8 mouse cellular contexts compared by ENCODE assay signal in genomic region chr3:89091811-89092508, GRCm38 (mm10). TPM values are rescaled to one million over a fixed set of nuclear protein-coding genes. Genes with fewer than 3 reads are reported as not detected.
A peak's percentile ranks its signal among the peaks of the same experiment; 100 is the strongest.
DNase-seq lines count a peak whose midpoint lies in the region; ATAC-seq and TF ChIP-seq lines count a peak whose summit lies in the region.

No protein-coding gene starts in this region.

- peaks cover 46% of the 10 kb centered on the region for H3K4me1 ChIP-seq in lung, embryonic 15.5 days
- H3K4me1 ChIP-seq in intestine, embryonic 16.5 days (ENCODE audit: control insufficient read depth, insufficient read depth, low read length) = peaks cover 33% of the 10 kb centered on the region
- H3K4me1 ChIP-seq in olfactory bulb, adult 2 months (ENCODE audit: control insufficient read depth, insufficient read depth, low read length) = peaks cover 41% of the 10 kb centered on the region

- ATAC-seq in lung, embryonic 15.5 days (ENCODE audit: borderline replicate concordance, extremely low read depth, low FRiP score, low TSS enrichment) = no peak
- ATAC-seq in intestine, embryonic 16.5 days = no peak

- intact Hi-C loops in left cerebral cortex, postnatal 36 days (cut with DNase I) = loop anchor here (5.0 kb wide), 2 partner anchors 65 to 120 kb away; no protein-coding TSS in a partner anchor

- WGBS in lung, embryonic 15.5 days = 11% methylated on average over 20 of the region's 20 CpGs
- WGBS in intestine, embryonic 16.5 days = 22% methylated on average over 20 of the region's 20 CpGs
- 21% methylated on average over 20 of the region's 20 CpGs for WGBS in olfactory bulb, adult 2 months

- H3K9ac ChIP-seq in lung, embryonic 15.5 days = no peak overlapping the region; the same call in 1 of the 2 replicates
- H3K9ac ChIP-seq in intestine, embryonic 16.5 days (ENCODE audit: low read depth, low read length) = peak overlapping the region; percentile 85; the same call in 1 of the 2 replicates

- H3K4me3 ChIP-seq in lung, embryonic 15.5 days = peak overlapping the region; percentile 71
- peak overlapping the region; percentile 74; the same call in 1 of the 2 replicates for H3K4me3 ChIP-seq in intestine, embryonic 16.5 days (ENCODE audit: low read length)
- H3K4me3 ChIP-seq in olfactory bulb, adult 2 months (ENCODE audit: insufficient read depth, low read depth, low read length) = peak overlapping the region; percentile 75

- TF ChIP-seq POLR2A in olfactory bulb, adult 2 months (IDR thresholded peaks at IDR 0.05; ENCODE audit: insufficient read depth, low read depth, low read length) = no peak

- TF ChIP-seq CTCF in olfactory bulb, adult 2 months (IDR thresholded peaks at IDR 0.05; ENCODE audit: insufficient read depth, low read depth, low read length) = no peak

- H3K27ac ChIP-seq in lung, embryonic 15.5 days = no peak overlapping the region
- no peak overlapping the region for H3K27ac ChIP-seq in intestine, embryonic 16.5 days (ENCODE audit: low read length)
- H3K27ac ChIP-seq in olfactory bulb, adult 2 months (ENCODE audit: insufficient read depth, low read depth, low read length) = peak overlapping the region; percentile 58

- peak overlapping the region; percentile 100 for H3K4me2 ChIP-seq in lung, embryonic 15.5 days
- H3K4me2 ChIP-seq in intestine, embryonic 16.5 days (ENCODE audit: low read depth, low read length) = peak overlapping the region; percentile 100

- no peak for DNase-seq in lung, postnatal 36 days
- DNase-seq in embryo, embryonic 11 days = peak; percentile 11
- no peak for DNase-seq in frontal cortex, postnatal 10 days (ENCODE audit: low spot score in 2 of 2)
- no peak for DNase-seq in kidney, postnatal 36 days
- no peak for DNase-seq in left cerebral cortex, postnatal 36 days (ENCODE audit: low spot score in 2 of 2)

- H3K27me3 ChIP-seq in lung, embryonic 15.5 days = peaks cover 14% of the 10 kb centered on the region
- no peaks in the 10 kb centered on the region for H3K27me3 ChIP-seq in intestine, embryonic 16.5 days (replicated peaks; ENCODE audit: control insufficient read depth, insufficient read depth, low read length)

- H3K36me3 ChIP-seq in lung, embryonic 15.5 days = peaks cover 21% of the 10 kb centered on the region
- H3K36me3 ChIP-seq in intestine, embryonic 16.5 days (ENCODE audit: control insufficient read depth, insufficient read depth, low read length) = peaks cover 11% of the 10 kb centered on the region

- H3K9me3 ChIP-seq in lung, embryonic 15.5 days = no peaks in the 10 kb centered on the region
- no peaks in the 10 kb centered on the region for H3K9me3 ChIP-seq in intestine, embryonic 16.5 days (ENCODE audit: control insufficient read depth, low read length)

RNA-seq across cellular contexts. Expression of gene Rusc1, which starts 1.2 kb away (rescaled TPM):
- 16.0 and 16.6 TPM in 2 replicates for polyA plus RNA-seq in lung, embryonic 15.5 days (2015; fragmentation: Nextera tagmentation; extraction: Ambion mirVana)
- polyA plus RNA-seq in intestine, embryonic 16.5 days (2015; fragmentation: Nextera tagmentation; extraction: Ambion mirVana) = 31.0 and 34.2 TPM in 2 replicates
- not detected in 2 replicates for polyA plus RNA-seq in olfactory bulb, adult 2 months (2012; ENCODE audit: insufficient read depth, insufficient read length, low replicate concordance, missing spikeins)
- 100 to 1,000 TPM; 185 to 202 TPM for total RNA-seq in left cerebral cortex, postnatal 36 days (2021)

RNA-seq across cellular contexts. Expression of gene Gm43738, which starts 8.9 kb away (rescaled TPM):
- polyA plus RNA-seq in lung, embryonic 15.5 days (2015; fragmentation: Nextera tagmentation; extraction: Ambion mirVana) = 0.17 TPM in 1 of 2 replicates, not detected in the other
- polyA plus RNA-seq in intestine, embryonic 16.5 days (2015; fragmentation: Nextera tagmentation; extraction: Ambion mirVana) = 0.09 TPM in 1 of 2 replicates, not detected in the other
- polyA plus RNA-seq in olfactory bulb, adult 2 months (2012; ENCODE audit: insufficient read depth, insufficient read length, low replicate concordance, missing spikeins) = not detected in 2 replicates
- under 1 TPM; 0.15 to 0.43 TPM for total RNA-seq in left cerebral cortex, postnatal 36 days (2021)

RNA-seq across cellular contexts. Expression of gene Fdps, which starts 9.8 kb away (rescaled TPM):
- polyA plus RNA-seq in lung, embryonic 15.5 days (2015; fragmentation: Nextera tagmentation; extraction: Ambion mirVana) = 166 TPM in 2 replicates
- 625 and 664 TPM in 2 replicates for polyA plus RNA-seq in intestine, embryonic 16.5 days (2015; fragmentation: Nextera tagmentation; extraction: Ambion mirVana)
- not detected in 2 replicates for polyA plus RNA-seq in olfactory bulb, adult 2 months (2012; ENCODE audit: insufficient read depth, insufficient read length, low replicate concordance, missing spikeins)
- total RNA-seq in left cerebral cortex, postnatal 36 days (2021) = 10 to 100 TPM; 79.8 to 94.6 TPM

RNA-seq across cellular contexts. Expression of gene Pklr, which starts 44.0 kb away (rescaled TPM):
- 0.17 and 0.92 TPM in 2 replicates for polyA plus RNA-seq in lung, embryonic 15.5 days (2015; fragmentation: Nextera tagmentation; extraction: Ambion mirVana)
- polyA plus RNA-seq in intestine, embryonic 16.5 days (2015; fragmentation: Nextera tagmentation; extraction: Ambion mirVana) = 148 and 174 TPM in 2 replicates
- not detected in 2 replicates for polyA plus RNA-seq in olfactory bulb, adult 2 months (2012; ENCODE audit: insufficient read depth, insufficient read length, low replicate concordance, missing spikeins)
- total RNA-seq in left cerebral cortex, postnatal 36 days (2021) = not detected
